Mouse (Mus musculus) lung, embryonic 16.5 days (tissue): ENCODE measurements around the gene Clk1. TPM values are rescaled to one million over a fixed set of nuclear protein-coding genes. Genes with fewer than 3 reads are reported as not detected.

Experiments
- ATAC-seq: fragments of 200-750 bp; cut with Nextera tagmentation; 2 replicates; pipeline ENCODE4 v1.8.0; 2017; ENCODE audit warnings: low read depth, mild to moderate bottlenecking, moderate library complexity
- H3K27ac ChIP-seq: fragments of 300-500 bp; sonication (generic); 2 replicates; pipeline ENCODE4 v1.5.1; 2014; ENCODE audit warnings: mild to moderate bottlenecking, control low read depth, low read length
- H3K27me3 ChIP-seq: fragments of 300-500 bp; sonication (generic); 2 replicates; pipeline ENCODE4 v1.6.1; 2014; ENCODE audit warnings: low read depth, low read length, mixed read lengths; ENCODE audit not compliant: control insufficient read depth, insufficient read depth
- H3K36me3 ChIP-seq: fragments of 300-500 bp; sonication (generic); 2 replicates; pipeline ENCODE4 v1.6.1; 2014; ENCODE audit warnings: low read length; ENCODE audit not compliant: control insufficient read depth, insufficient read depth
- H3K4me1 ChIP-seq: fragments of 300-500 bp; sonication (generic); replicated peaks from 2 replicates; pipeline ENCODE4 v1.6.1; 2014; ENCODE audit warnings: low read length, mixed read lengths; ENCODE audit not compliant: control insufficient read depth, insufficient read depth
- H3K4me2 ChIP-seq: fragments of 300-500 bp; sonication (generic); 2 replicates; pipeline ENCODE4 v1.6.1; 2014; ENCODE audit warnings: low read depth, low read length, control low read depth
- H3K4me3 ChIP-seq: fragments of 300-500 bp; sonication (generic); 2 replicates; pipeline ENCODE4 v1.5.1; 2014; ENCODE audit warnings: mild to moderate bottlenecking, low read length, control low read depth
- H3K9ac ChIP-seq: fragments of 300-500 bp; sonication (generic); 2 replicates; pipeline ENCODE4 v1.6.1; 2014; ENCODE audit warnings: low read length, control low read depth
- H3K9me3 ChIP-seq: fragments of 300-500 bp; sonication (generic); 2 replicates; pipeline ENCODE4 v1.6.1; 2016; ENCODE audit warnings: low read length; ENCODE audit not compliant: control insufficient read depth
- whole genome bisulfite sequencing: fragments of 180-500 bp; shearing (Covaris S2); extraction: QIAGEN DNeasy Blood & Tissue Kit; methylation state at CpG from one replicate; pipeline ENCODE4 v1.1.7; 2014; 5-methylcytosine and 5-hydroxymethylcytosine counted together
- polyA plus RNA-seq: library from polyadenylated mRNA; unstranded; fragments of >200 nt; fragmentation: Nextera tagmentation; extraction: Ambion mirVana; gene quantifications from 2 replicates; pipeline ENCODE4 v1.2.1, GENCODE M21; 2015

Gene Clk1
- polyA plus RNA-seq, 1 experiment from 2014 or later: 205 TPM

- no peak for ATAC-seq
These were observed 23.9 kb upstream of the Clk1 start for GRCm38 (mm10) chr1:58447766-58448165.

DNA sequence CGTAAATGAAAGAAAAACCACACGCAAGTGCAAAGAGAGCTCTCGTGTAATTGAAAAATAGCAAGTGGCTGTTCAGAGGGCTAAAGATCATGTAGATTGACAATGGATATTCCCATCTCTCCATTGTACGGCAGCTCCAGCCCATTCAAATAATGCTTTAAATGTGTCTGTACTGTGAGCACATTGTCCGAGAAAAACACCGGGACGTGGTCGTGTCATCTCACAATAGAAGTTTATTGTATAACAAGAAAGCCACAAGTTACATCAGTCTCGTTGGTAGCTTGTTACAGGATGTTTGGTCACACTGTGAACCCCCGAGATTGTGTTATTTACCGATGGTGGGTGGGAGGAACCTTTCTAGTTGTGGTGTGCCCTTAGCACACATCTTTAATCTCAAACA, 22.0 kb upstream of the Clk1 start:
- Histone ChIP-seq H3K27ac (peak overlapping the region; percentile 95), H3K4me2 (peak overlapping the region; percentile 65), H3K4me1 (peaks cover 19% of the 10 kb centered on the region), H3K9me3 (no peaks in the 10 kb centered on the region), H3K36me3 (peaks cover 10% of the 10 kb centered on the region), H3K27me3 (no peaks in the 10 kb centered on the region), H3K4me3 (peak overlapping the region; percentile 81), H3K9ac (peak overlapping the region; percentile 90)
- no peak for ATAC-seq
- 2% methylated on average over 11 of the region's 11 CpGs for WGBS

More at GRCm38 (mm10) chr1:58447766-58448165, 23.9 kb upstream of the Clk1 start:
- WGBS: 92% methylated on average over 7 of the region's 7 CpGs
- Histone ChIP-seq H3K4me2 (no peak overlapping the region), H3K27ac (no peak overlapping the region), H3K27me3 (no peaks in the 10 kb centered on the region), H3K4me1 (peaks cover 19% of the 10 kb centered on the region), H3K36me3 (peaks cover 16% of the 10 kb centered on the region), H3K4me3 (no peak overlapping the region), H3K9me3 (no peaks in the 10 kb centered on the region), H3K9ac (no peak overlapping the region)

DNA sequence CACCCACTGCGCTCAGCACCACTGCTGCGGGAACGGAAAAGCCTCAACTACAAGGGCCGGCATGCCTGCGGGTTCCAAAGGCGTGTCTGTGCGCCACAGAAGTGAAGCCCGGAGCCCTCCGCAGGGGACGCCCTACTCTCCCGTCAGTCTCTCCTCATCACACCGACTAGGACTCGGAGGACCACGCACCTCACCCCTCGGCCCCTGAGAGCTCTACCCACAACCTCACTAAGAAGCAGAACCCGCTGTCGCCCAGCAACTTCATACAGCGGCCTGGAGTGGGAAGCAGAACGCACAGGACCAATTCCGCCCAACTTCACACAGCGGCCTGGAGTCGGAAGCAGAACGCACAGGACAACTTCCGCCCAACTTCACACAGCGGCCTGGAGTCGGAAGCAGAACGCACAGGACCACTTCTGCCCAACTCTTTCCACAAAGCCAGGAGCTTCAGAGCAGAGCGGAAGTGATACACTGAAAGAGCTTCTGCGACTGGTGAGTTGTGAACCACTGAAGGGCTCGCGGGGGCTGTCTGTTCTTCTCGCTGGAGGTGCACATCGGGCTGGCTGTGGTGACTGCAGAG, 21.4 kb upstream of the Clk1 start, which contains the start of the genes Nif3l1 and Ppil3:
TSS of gene Nif3l1 (plus strand) at position 9 of the 580 bp plus-strand sequence.
TSS of gene Ppil3 (minus strand) at position 344 of the 580 bp plus-strand sequence.
- peak within 1 kb of the TSS; percentile 81 for H3K4me3 ChIP-seq
- no peaks in the 10 kb centered on the region for H3K9me3 ChIP-seq
- H3K36me3 ChIP-seq: peaks cover 5% of the 10 kb centered on the region
- ATAC-seq: peak; percentile 97
- H3K4me1 ChIP-seq: peaks cover 19% of the 10 kb centered on the region
- H3K4me2 ChIP-seq: peak within 1 kb of the TSS; percentile 65
- WGBS: 0% methylated on average over 33 of the region's 33 CpGs
- no peaks in the 10 kb centered on the region for H3K27me3 ChIP-seq
- H3K9ac ChIP-seq: peak within 1 kb of the TSS; percentile 90
- peak within 1 kb of the TSS; percentile 95 for H3K27ac ChIP-seq

DNA sequence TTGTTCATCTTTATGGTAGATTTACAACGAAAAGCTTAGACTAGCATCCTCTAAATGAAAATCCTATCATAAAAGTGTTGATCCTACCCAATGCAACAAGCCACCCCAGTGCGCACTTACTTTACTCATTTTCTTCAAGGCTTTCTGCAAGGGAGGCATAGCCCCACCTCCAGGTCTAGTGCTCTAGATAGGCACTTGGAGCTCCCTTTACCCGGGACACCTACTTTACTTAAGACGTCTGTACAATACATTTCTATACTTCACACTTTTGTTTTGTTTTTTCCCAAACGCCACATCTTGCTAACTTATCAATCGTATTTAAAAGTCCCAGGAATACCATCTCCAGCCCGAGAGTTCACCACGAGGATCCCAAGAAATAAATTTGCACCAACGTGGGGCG, 20.8 kb upstream of the Clk1 start:
- 9% methylated on average over 10 of the region's 10 CpGs for WGBS
- ATAC-seq: no peak
- H3K9ac ChIP-seq: peak overlapping the region; percentile 90
- H3K27ac ChIP-seq: peak overlapping the region; percentile 95
- H3K4me2 ChIP-seq: peak overlapping the region; percentile 65
- H3K36me3 ChIP-seq: peaks cover 7% of the 10 kb centered on the region
- no peaks in the 10 kb centered on the region for H3K27me3 ChIP-seq
- H3K4me3 ChIP-seq: peak overlapping the region; percentile 81
- H3K9me3 ChIP-seq: no peaks in the 10 kb centered on the region
- H3K4me1 ChIP-seq: peaks cover 19% of the 10 kb centered on the region

GRCm38 (mm10) chr1:58424551-58424950, 685 bp upstream of the Clk1 start:
- H3K4me2 ChIP-seq: no peak overlapping the region
- 77% methylated on average over 3 of the region's 3 CpGs for WGBS
- H3K9ac ChIP-seq: no peak overlapping the region
- no peaks in the 10 kb centered on the region for H3K9me3 ChIP-seq
- peaks cover 15% of the 10 kb centered on the region for H3K36me3 ChIP-seq
- no peaks in the 10 kb centered on the region for H3K27me3 ChIP-seq
- no peak overlapping the region for H3K27ac ChIP-seq
- H3K4me1 ChIP-seq: peaks cover 17% of the 10 kb centered on the region
- no peak for ATAC-seq
- no peak overlapping the region for H3K4me3 ChIP-seq

GRCm38 (mm10) chr1:58422879-58423278, 987 bp downstream of the Clk1 start:
- 1% methylated on average over 13 of the region's 13 CpGs for WGBS
- peak; percentile 68 for ATAC-seq

GRCm38 (mm10) chr1:58420961-58421360, 2.9 kb downstream of the Clk1 start:
- WGBS: 30% methylated on average over 7 of the region's 7 CpGs
- H3K36me3 ChIP-seq: peaks cover 41% of the 10 kb centered on the region

More at GRCm38 (mm10) chr1:58422879-58423278, 987 bp downstream of the Clk1 start:
- Histone ChIP-seq H3K36me3 (peaks cover 30% of the 10 kb centered on the region), H3K9me3 (no peaks in the 10 kb centered on the region), H3K4me1 (peaks cover 17% of the 10 kb centered on the region), H3K9ac (peak overlapping the region; percentile 100), H3K27ac (peak overlapping the region; percentile 99), H3K4me2 (peak overlapping the region; percentile 89), H3K27me3 (no peaks in the 10 kb centered on the region), H3K4me3 (peak overlapping the region; percentile 93)

GRCm38 (mm10) chr1:58420032-58420431, 3.8 kb downstream of the Clk1 start:
- no peak overlapping the region for H3K4me2 ChIP-seq
- no peak for ATAC-seq
- WGBS: 78% methylated on average over 10 of the region's 10 CpGs

More at GRCm38 (mm10) chr1:58420961-58421360, 2.9 kb downstream of the Clk1 start:
- Histone ChIP-seq H3K4me3 (peak overlapping the region; percentile 21; the same call in 1 of the 2 replicates), H3K27me3 (no peaks in the 10 kb centered on the region), H3K4me1 (peaks cover 19% of the 10 kb centered on the region), H3K9ac (no peak overlapping the region), H3K4me2 (0 out of 2 replicates have a peak overlapping the region, but pooled peaks have one; percentile 89), H3K9me3 (no peaks in the 10 kb centered on the region), H3K27ac (no peak overlapping the region)
- ATAC-seq: no peak

DNA sequence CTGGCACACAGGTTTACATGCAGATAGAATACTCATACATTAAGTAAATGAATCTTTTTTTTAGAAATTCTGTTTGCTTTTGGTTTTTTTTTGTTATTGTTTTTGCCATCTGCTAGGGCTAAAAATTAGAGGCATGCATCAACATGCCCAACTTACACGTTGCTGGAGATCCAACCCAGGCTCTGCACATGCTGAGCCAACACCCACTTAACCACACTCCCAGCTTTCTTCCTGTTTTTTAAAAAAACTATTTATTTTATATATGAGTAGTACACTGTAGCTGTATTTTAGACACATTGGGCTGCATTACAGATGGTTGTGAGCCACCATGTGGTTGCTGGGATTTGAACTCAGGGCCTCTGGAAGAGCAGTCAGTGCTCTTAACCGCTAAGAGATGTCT, 7.8 kb downstream of the Clk1 start:
- H3K4me2 ChIP-seq: no peak overlapping the region

More at GRCm38 (mm10) chr1:58420032-58420431, 3.8 kb downstream of the Clk1 start:
- peaks cover 48% of the 10 kb centered on the region for H3K36me3 ChIP-seq
- H3K9ac ChIP-seq: no peak overlapping the region
- H3K4me3 ChIP-seq: no peak overlapping the region
- H3K27me3 ChIP-seq: no peaks in the 10 kb centered on the region
- no peaks in the 10 kb centered on the region for H3K9me3 ChIP-seq
- no peak overlapping the region for H3K27ac ChIP-seq
- H3K4me1 ChIP-seq: peaks cover 19% of the 10 kb centered on the region

More for the DNA sequence above, 7.8 kb downstream of the Clk1 start:
- H3K27me3 ChIP-seq: no peaks in the 10 kb centered on the region
- no peak for ATAC-seq
- H3K9me3 ChIP-seq: no peaks in the 10 kb centered on the region
- H3K4me1 ChIP-seq: peaks cover 4% of the 10 kb centered on the region
- WGBS: 82% methylated on average over 2 of the region's 2 CpGs
- H3K9ac ChIP-seq: no peak overlapping the region
- H3K4me3 ChIP-seq: no peak overlapping the region
- peaks cover 74% of the 10 kb centered on the region for H3K36me3 ChIP-seq
- H3K27ac ChIP-seq: no peak overlapping the region
